Comparison of ENCODE assay signal across 8 mouse cellular contexts in the genomic region with DNA sequence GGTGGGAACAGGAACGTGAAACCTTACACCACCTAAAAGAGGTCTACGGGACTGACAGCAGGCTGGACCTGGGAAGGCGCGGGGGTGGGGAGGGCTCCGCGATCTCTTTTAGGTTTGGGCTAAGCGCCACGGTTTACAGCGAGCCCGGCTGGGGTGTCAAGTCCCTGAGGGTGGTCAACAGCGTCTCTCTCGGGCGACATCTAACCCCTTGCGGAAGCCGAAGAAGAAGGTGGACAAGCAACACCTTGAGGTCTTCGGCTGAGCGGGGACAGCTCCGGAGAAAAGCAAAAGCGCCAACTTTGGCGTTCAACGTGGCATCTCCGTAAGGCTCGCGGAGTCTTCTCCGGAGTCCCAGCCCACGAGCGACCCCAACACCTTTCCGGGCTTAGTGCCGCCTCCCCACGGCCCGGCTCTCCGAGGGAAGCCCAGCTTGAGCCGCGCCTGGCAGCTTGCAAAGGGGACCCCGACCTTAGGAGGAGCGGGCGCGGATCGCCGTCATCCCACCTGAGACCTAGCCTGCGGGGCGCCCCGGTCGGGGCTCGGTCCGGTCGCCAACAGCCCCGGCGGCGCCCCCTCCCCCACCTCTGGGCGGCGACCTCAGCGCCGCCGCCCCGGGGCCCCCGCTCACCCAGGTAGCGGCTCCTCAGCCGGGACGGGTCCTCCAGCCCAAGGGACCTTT. TPM values are rescaled to one million over a fixed set of nuclear protein-coding genes. Genes with fewer than 3 reads are reported as not detected.
DNase-seq lines count a peak whose midpoint lies in the region; ATAC-seq and TF ChIP-seq lines count a peak whose summit lies in the region.

No protein-coding gene starts in this region.

- peak; percentile 17 for TF ChIP-seq CTCF in gastrocnemius, adult 2 months (IDR thresholded peaks at IDR 0.05)
- no peak for TF ChIP-seq CTCF in hindbrain, postnatal 0 days (IDR thresholded peaks at IDR 0.05; ENCODE audit: low read depth)

- WGBS in hindbrain, postnatal 0 days: under 1% methylated on average over 58 of the region's 60 CpGs

- peak overlapping the region; percentile 85 for H3K4me3 ChIP-seq in gastrocnemius, adult 2 months
- H3K4me3 ChIP-seq in hindbrain, postnatal 0 days (ENCODE audit: low read length): peak overlapping the region; percentile 93

- intact Hi-C loops in gastrocnemius, adult 2 months (cut with DNase I): loop anchor here (5.0 kb wide), 1 partner anchor 222 kb away; the partner anchor contains the start of gene Tiprl

- peaks cover 5% of the 10 kb centered on the region; the same call in 1 of the 2 replicates for H3K4me1 ChIP-seq in hindbrain, postnatal 0 days (ENCODE audit: insufficient read depth, low read length)

- DNase-seq in WW6 (ENCODE audit: low read depth, low spot score): peak; percentile 20
- peak; percentile 62 to 65 for DNase-seq in cerebellum, postnatal 36 days
- DNase-seq in gastrocnemius, adult 2 months: peak; percentile 92
- peak; percentile 42 for DNase-seq in hindbrain, postnatal 0 days (ENCODE audit: low spot score)
- DNase-seq in left cerebral cortex, adult 9 months (ENCODE audit: low spot score in 2 of 2): peak; percentile 30 to 44
- peak; percentile 52 for DNase-seq in right cerebral cortex, postnatal 25 days

- H3K9me3 ChIP-seq in hindbrain, postnatal 0 days (ENCODE audit: low read length): no peaks in the 10 kb centered on the region

- no peaks in the 10 kb centered on the region for H3K27me3 ChIP-seq in hindbrain, postnatal 0 days (ENCODE audit: insufficient read depth, low read length)

- no peaks in the 10 kb centered on the region for H3K36me3 ChIP-seq in hindbrain, postnatal 0 days (ENCODE audit: insufficient read depth, low read length)

- H3K27ac ChIP-seq in gastrocnemius, adult 2 months: peak overlapping the region; percentile 99
- peak overlapping the region; percentile 95 for H3K27ac ChIP-seq in hindbrain, postnatal 0 days

- peak overlapping the region; percentile 90 for H3K4me2 ChIP-seq in hindbrain, postnatal 0 days (ENCODE audit: low read depth, low read length)

- peak overlapping the region; percentile 85 for H3K9ac ChIP-seq in hindbrain, postnatal 0 days (replicated peaks; ENCODE audit: low read length)

- ATAC-seq in hindbrain, postnatal 0 days: no peak
- ATAC-seq in megakaryocyte, adult 5-6 weeks (ENCODE audit: poor library complexity, severe bottlenecking): peak; percentile 2; the same call in 1 of the 2 replicates
- no peak for ATAC-seq in inflammation-experienced regulatory T-cells, adult 6 months

RNA-seq across cellular contexts. Expression of gene Dcaf6, which starts 0.6 kb away (rescaled TPM):
- total RNA-seq in gastrocnemius, adult 2 months (2021): 100 to 1,000 TPM; 276 to 287 TPM
- total RNA-seq in hindbrain, postnatal 0 days (2014; rRNA removed): 32.9 and 33.5 TPM in 2 replicates
- 19.2 and 20.6 TPM in 2 replicates for polyA plus RNA-seq in hindbrain, postnatal 0 days (2015; fragmentation: Nextera tagmentation; extraction: Ambion mirVana)
- 13.6 and 14.2 TPM in 2 replicates for total RNA-seq in megakaryocyte, adult 5-6 weeks (2015)
- 16.7 and 17.5 TPM in 2 replicates for total RNA-seq in megakaryocyte, adult 5-6 weeks (2017)
- polyA plus RNA-seq in inflammation-experienced regulatory T-cells, adult 6 months (2017; shearing (Covaris generic)): 1 to 10 TPM; 3.9 to 7.8 (median 6.4) TPM

RNA-seq across cellular contexts. Expression of gene Mpc2, which starts 0.8 kb away (rescaled TPM):
- total RNA-seq in gastrocnemius, adult 2 months (2021): 100 to 1,000 TPM; 302 to 421 TPM
- 140 and 146 TPM in 2 replicates for total RNA-seq in hindbrain, postnatal 0 days (2014; rRNA removed)
- 282 and 291 TPM in 2 replicates for polyA plus RNA-seq in hindbrain, postnatal 0 days (2015; fragmentation: Nextera tagmentation; extraction: Ambion mirVana)
- 174 and 187 TPM in 2 replicates for total RNA-seq in megakaryocyte, adult 5-6 weeks (2015)
- 122 and 145 TPM in 2 replicates for total RNA-seq in megakaryocyte, adult 5-6 weeks (2017)
- polyA plus RNA-seq in inflammation-experienced regulatory T-cells, adult 6 months (2017; shearing (Covaris generic)): 10 to 100 TPM; 75.5 to 83.6 (median 76.6) TPM

RNA-seq across cellular contexts. Expression of gene Adcy10, which starts 25.3 kb away (rescaled TPM):
- not detected for total RNA-seq in gastrocnemius, adult 2 months (2021)
- 0.78 TPM in 1 of 2 replicates, not detected in the other for total RNA-seq in hindbrain, postnatal 0 days (2014; rRNA removed)
- 0.06 and 0.33 TPM in 2 replicates for polyA plus RNA-seq in hindbrain, postnatal 0 days (2015; fragmentation: Nextera tagmentation; extraction: Ambion mirVana)
- total RNA-seq in megakaryocyte, adult 5-6 weeks (2015): 0.27 TPM in 1 of 2 replicates, not detected in the other
- 0.33 TPM in 1 of 2 replicates, not detected in the other for total RNA-seq in megakaryocyte, adult 5-6 weeks (2017)
- polyA plus RNA-seq in inflammation-experienced regulatory T-cells, adult 6 months (2017; shearing (Covaris generic)): not detected

Comparison
In these comparisons a context has a peak if more than half of its experiments do, and no peak if none do; other contexts are left out.
1. DNase-seq: peak in every context shown above with its lines; median percentile 92 in gastrocnemius, adult 2 months; 64 in cerebellum, postnatal 36 days; 52 in right cerebral cortex, postnatal 25 days; 42 in hindbrain, postnatal 0 days; 37 in left cerebral cortex, adult 9 months; 20 in WW6.